Mouse (Mus musculus) small intestine, adult 2 months (tissue): ENCODE data around the gene Samd1.

ENCODE experiments used
- CTCF ChIP-seq: fragments of 200-500 bp; IDR thresholded peaks from 2 replicates; pipeline ENCODE4 v1.5.1; 2012; ENCODE audit warnings: low read depth, mild to moderate bottlenecking, control low read depth, inconsistent platforms, low read length, moderate library complexity, mixed read lengths; ENCODE audit not compliant: insufficient replicate concordance, insufficient read length; ENCODE audit errors: extremely low read depth
- POLR2A ChIP-seq: fragments of 200-500 bp; IDR thresholded peaks from 2 replicates; pipeline ENCODE4 v1.6.1; 2012; ENCODE audit warnings: low read depth, mild to moderate bottlenecking, control low read depth, inconsistent platforms, low read length, moderate library complexity

DNA sequence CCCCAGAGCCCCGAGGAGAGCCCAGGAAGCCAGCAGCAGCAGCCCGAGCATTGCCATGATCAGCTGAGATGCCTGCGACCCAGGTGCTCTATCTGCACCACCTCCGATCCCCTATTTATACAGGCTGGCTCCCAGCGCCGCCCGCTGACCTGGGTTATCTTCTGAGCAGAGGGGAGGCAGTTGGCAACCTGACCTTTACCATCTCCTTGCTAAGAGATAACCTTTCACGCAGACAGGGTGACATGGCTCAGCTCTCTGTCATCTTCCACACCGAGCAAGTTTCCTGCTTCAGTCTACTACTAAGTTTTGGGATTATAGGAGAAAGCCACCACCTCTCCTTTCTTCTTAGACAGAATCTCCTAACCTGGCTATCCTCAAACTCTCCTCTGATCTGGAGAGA lies 47.4 kb downstream of the Samd1 start, which contains the start of gene Rln3:
- TF ChIP-seq POLR2A = no peak
- TF ChIP-seq CTCF = no peak
